Mouse (Mus musculus): ENCODE measurements around the gene E130116L18Rik.
"Not testable (repeated sequence)": the region's sequence is repeated elsewhere in the genome, so short reads cannot be mapped to it uniquely, and the experiment has no call there.

The E130116L18Rik gene

DNA sequence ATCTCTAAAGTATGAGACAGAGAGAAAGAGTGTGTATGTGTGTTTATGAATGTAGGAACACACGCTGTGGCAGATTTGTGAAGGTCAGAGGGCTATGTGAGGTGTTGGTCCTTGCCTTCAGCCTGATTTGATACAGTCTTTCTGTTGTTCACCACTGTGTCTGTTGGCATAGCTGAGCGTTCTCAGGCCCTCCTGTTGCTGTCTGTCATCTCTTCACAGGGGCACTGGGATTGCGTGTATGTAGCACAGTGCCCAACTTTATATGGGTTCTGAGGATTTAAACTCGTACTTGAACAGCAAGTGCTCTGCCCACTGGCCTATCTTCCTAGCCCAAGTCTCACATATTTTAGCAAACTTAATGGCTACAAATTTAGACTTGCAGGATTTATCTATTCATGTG is 39.4 kb downstream of the E130116L18Rik start:
- intact Hi-C loops (cut with DNase I) = no loop called here

DNA sequence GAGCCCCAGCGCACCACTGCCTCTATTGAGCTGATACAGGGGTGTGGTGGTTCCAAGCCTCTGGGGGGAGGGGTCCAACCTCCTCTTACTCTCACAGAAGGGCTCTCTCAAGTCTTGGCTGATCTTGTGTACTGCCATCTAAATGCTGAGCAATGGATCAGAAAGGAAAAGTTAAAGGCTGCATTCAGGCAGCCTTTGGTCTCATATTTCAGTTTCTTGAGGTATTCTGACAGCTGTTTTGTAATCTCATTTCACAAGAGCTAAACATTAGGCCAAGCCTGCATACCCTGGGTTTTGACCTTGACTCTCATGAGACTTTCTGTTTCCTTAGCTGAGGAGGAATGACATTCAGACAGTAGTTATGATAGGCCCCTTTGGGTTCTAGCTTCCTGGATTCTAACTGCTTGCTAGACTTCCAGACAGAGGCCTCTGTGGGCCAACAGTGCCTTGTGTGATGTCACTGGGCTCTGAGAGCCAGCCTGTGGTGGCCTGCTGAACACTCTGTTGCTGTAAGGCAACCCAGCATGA is 41.9 kb downstream of the E130116L18Rik start, which contains the start of gene Galntl5:
Gene Galntl5, plus strand, starts transcription at position 457 of the 528 bp plus-strand sequence.
- intact Hi-C loops (cut with DNase I) = no loop called here

- intact Hi-C loops (cut with DNase I) = no loop called here
These were observed 42.9 kb downstream of the E130116L18Rik start for GRCm38 (mm10) chr5:25179936-25180488.

- intact Hi-C loops (cut with DNase I) = no loop called here
These were observed 43.7 kb downstream of the E130116L18Rik start for GRCm38 (mm10) chr5:25179284-25179683.

DNA sequence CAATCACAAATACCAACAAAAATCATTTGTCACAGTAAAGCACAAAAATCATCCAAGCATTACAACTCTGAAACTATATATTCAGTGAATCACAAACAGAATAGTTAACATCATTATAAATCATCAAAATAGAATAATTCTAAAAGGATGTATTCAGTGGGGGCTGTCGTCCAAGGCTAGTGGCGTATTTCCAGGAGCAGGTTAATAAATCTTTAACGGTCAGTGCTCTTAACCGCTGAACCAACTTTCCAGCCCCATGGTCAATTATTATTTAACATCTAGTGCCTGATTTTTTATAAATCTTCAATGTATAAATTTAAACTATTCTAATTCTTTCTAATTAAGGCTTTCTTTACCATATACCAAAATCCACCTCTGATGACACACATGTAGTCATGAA is 44.4 kb downstream of the E130116L18Rik start:
- intact Hi-C loops (cut with DNase I) = not testable (repeated sequence)

DNA sequence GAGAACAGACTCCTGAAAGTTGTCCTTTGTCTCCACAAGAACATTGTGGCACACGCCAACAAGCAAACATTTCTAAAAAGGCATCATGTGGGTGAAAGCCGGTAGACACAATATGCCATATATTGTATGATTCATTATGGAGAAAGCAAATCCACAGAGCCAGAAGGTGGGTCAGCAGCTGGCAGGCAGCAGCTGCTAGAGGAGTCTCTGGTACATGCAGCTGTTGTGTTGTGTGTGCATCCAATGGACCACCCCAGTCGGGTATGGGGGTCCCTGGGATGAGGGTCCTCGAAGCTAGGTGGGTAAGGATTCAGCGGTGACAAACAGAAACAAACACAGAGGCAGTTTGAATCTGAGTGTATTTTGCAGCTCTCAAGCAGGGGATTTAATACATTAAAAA is 45.0 kb downstream of the E130116L18Rik start:
- intact Hi-C loops (cut with DNase I) = not testable (repeated sequence)
